Mouse (Mus musculus) heart, adult 2 months (tissue): ENCODE measurements around the gene Acot5. TPM values are rescaled to one million over a fixed set of nuclear protein-coding genes. Genes with fewer than 3 reads are reported as not detected.
A peak's percentile ranks its signal among the peaks of the same experiment; 100 is the strongest.

Experiments
- DNase-seq, 2 experiments: peaks; one replicate each; pipeline ENCODE4 v3.0.0; 2021
- H3K27ac ChIP-seq: fragments of 200-600 bp; 2 replicates; pipeline ENCODE4 v1.8.1; 2022
- H3K27me3 ChIP-seq: fragments of 200-500 bp; 2 replicates; pipeline ENCODE4 v1.6.1; 2012; ENCODE audit warnings: mild to moderate bottlenecking, low read length, inconsistent platforms, mixed read lengths; ENCODE audit not compliant: control insufficient read depth, insufficient read depth
- H3K36me3 ChIP-seq: fragments of 200-500 bp; 2 replicates; pipeline ENCODE4 v1.6.1; 2012; ENCODE audit warnings: low read length, inconsistent platforms; ENCODE audit not compliant: control insufficient read depth, insufficient read depth
- H3K4me1 ChIP-seq: fragments of 200-500 bp; 2 replicates; pipeline ENCODE4 v1.6.1; 2011; ENCODE audit warnings: low read length; ENCODE audit not compliant: control insufficient read depth, insufficient read depth
- H3K4me3 ChIP-seq: fragments of 200-600 bp; 2 replicates; pipeline ENCODE4 v1.8.1; 2022
- H3K79me2 ChIP-seq: fragments of 200-500 bp; replicated peaks from 2 replicates; pipeline ENCODE4 v1.6.1; 2012; ENCODE audit warnings: mild to moderate bottlenecking, inconsistent platforms, low read length, moderate library complexity, mixed read lengths; ENCODE audit not compliant: control insufficient read depth, insufficient read depth
- H3K9ac ChIP-seq: fragments of 200-500 bp; 2 replicates; pipeline ENCODE4 v1.6.1; 2012; ENCODE audit warnings: low read depth, mild to moderate bottlenecking, control low read depth, inconsistent platforms, low read length, mixed read lengths
- CTCF ChIP-seq: fragments of 200-600 bp; IDR thresholded peaks from 2 replicates; pipeline ENCODE4 v1.8.1; 2022; ENCODE audit warnings: antibody characterized with exemption, mild to moderate bottlenecking, moderate library complexity
- EP300 ChIP-seq: fragments of 200-500 bp; IDR thresholded peaks from 2 replicates; pipeline ENCODE4 v1.6.1; 2011; ENCODE audit warnings: low read depth, low read length, control low read depth; ENCODE audit not compliant: insufficient read depth
- POLR2A ChIP-seq: fragments of 200-500 bp; IDR thresholded peaks from 2 replicates; pipeline ENCODE4 v1.6.1; 2011; ENCODE audit warnings: mild to moderate bottlenecking, low read depth, low read length, control low read depth; ENCODE audit not compliant: insufficient read depth
- WGBS: fragments of 180-500 bp; shearing (Covaris S2); methylation state at CpG from one replicate; pipeline ENCODE4 v1.1.7; 2018; 5-methylcytosine and 5-hydroxymethylcytosine counted together
- intact Hi-C: fragments of 180-260 bp; cut with DNase I; formaldehyde crosslinking; loops from one replicate; pipeline ENCODE4 v1.15.1; 2025
- polyA plus RNA-seq: library from polyadenylated mRNA; depleted of rRNA; stranded (reverse); fragments of >200 nt; gene quantifications from 2 replicates; pipeline ENCODE4 v1.2.3, GENCODE M21; 2012
- total RNA-seq, 2 experiments: library from RNA; stranded (reverse); gene quantifications; 2 replicates each; pipeline ENCODE4 v1.2.3; 2021

Gene Acot5
- total and polyA plus RNA-seq, 3 experiments, result not detected

- Histone ChIP-seq H3K27me3 (no peaks in the 10 kb centered on the region), H3K4me1 (no peaks in the 10 kb centered on the region), H3K36me3 (no peaks in the 10 kb centered on the region), H3K79me2 (no peaks in the 10 kb centered on the region), H3K27ac (no peak overlapping the region), H3K9ac (no peak overlapping the region), H3K4me3 (peak overlapping the region; percentile 40; the same call in 1 of the 2 replicates)
- WGBS, result 3% methylated on average over 41 of the region's 46 CpGs
- TF ChIP-seq CTCF, result peak; percentile 22; the same call in 1 of the 2 replicates
- no peak for TF ChIP-seq POLR2A
- DNase-seq, result peak in 1 of 2 experiments; percentile 15
- intact Hi-C loops, result no loop called here
Measured at GRCm38 (mm10) chr12:84053679-84054391, 15.3 kb upstream of the Acot5 start.

GRCm38 (mm10) chr12:84060946-84061345, 8.2 kb upstream of the Acot5 start:
- TF ChIP-seq POLR2A, result no peak
- peak; percentile 79 for TF ChIP-seq CTCF
- Histone ChIP-seq H3K4me3 (no peak overlapping the region), H3K36me3 (no peaks in the 10 kb centered on the region), H3K9ac (no peak overlapping the region), H3K27me3 (no peaks in the 10 kb centered on the region), H3K79me2 (no peaks in the 10 kb centered on the region), H3K27ac (no peak overlapping the region), H3K4me1 (no peaks in the 10 kb centered on the region)
- 19% methylated on average over 2 of the region's 2 CpGs for WGBS
- DNase-seq, result no peak
- intact Hi-C loops, result loop anchor here (5.0 to 10.0 kb wide), 2 partner anchors 184 to 349 kb away; no protein-coding TSS in a partner anchor

- no peaks in the 10 kb centered on the region for H3K79me2 ChIP-seq
- no peak overlapping the region for H3K27ac ChIP-seq
- H3K4me1 ChIP-seq, result no peaks in the 10 kb centered on the region
- intact Hi-C loops, result loop anchor here (5.0 to 10.0 kb wide), 2 partner anchors 182 to 350 kb away; no protein-coding TSS in a partner anchor
- no peaks in the 10 kb centered on the region for H3K27me3 ChIP-seq
- no peak for TF ChIP-seq CTCF
- TF ChIP-seq POLR2A, result no peak
- no peak for TF ChIP-seq EP300
- H3K9ac ChIP-seq, result no peak overlapping the region
- no peak for DNase-seq
- H3K36me3 ChIP-seq, result no peaks in the 10 kb centered on the region
- WGBS, result 91% methylated on average over 20 of the region's 20 CpGs
- H3K4me3 ChIP-seq, result no peak overlapping the region
Measured at GRCm38 (mm10) chr12:84062336-84062735, 6.8 kb upstream of the Acot5 start.

- WGBS, result 72% methylated on average over 5 of the region's 5 CpGs
- intact Hi-C loops, result loop anchor here (5.0 to 10.0 kb wide), 2 partner anchors 182 to 351 kb away; no protein-coding TSS in a partner anchor
- Histone ChIP-seq H3K4me3 (no peak overlapping the region), H3K79me2 (no peaks in the 10 kb centered on the region), H3K36me3 (no peaks in the 10 kb centered on the region), H3K4me1 (no peaks in the 10 kb centered on the region), H3K9ac (no peak overlapping the region), H3K27ac (no peak overlapping the region), H3K27me3 (no peaks in the 10 kb centered on the region)
- DNase-seq, result no peak
- TF ChIP-seq EP300 (no peak), CTCF (peak; percentile 52)
Measured at GRCm38 (mm10) chr12:84063228-84063627, 5.9 kb upstream of the Acot5 start.

GRCm38 (mm10) chr12:84063833-84064232, 5.3 kb upstream of the Acot5 start:
- no peak for TF ChIP-seq POLR2A
- TF ChIP-seq CTCF, result no peak
- no peak for TF ChIP-seq EP300
- Histone ChIP-seq H3K36me3 (no peaks in the 10 kb centered on the region), H3K27ac (no peak overlapping the region), H3K9ac (no peak overlapping the region), H3K27me3 (no peaks in the 10 kb centered on the region), H3K4me3 (no peak overlapping the region), H3K79me2 (no peaks in the 10 kb centered on the region), H3K4me1 (no peaks in the 10 kb centered on the region)
- no peak for DNase-seq
- WGBS, result 72% methylated on average over 2 of the region's 2 CpGs
- intact Hi-C loops, result loop anchor here (5.0 to 10.0 kb wide), 2 partner anchors 181 to 352 kb away; no protein-coding TSS in a partner anchor

- H3K9ac ChIP-seq, result no peak overlapping the region
- intact Hi-C loops, result loop anchor here (5.0 to 10.0 kb wide), 2 partner anchors 180 to 352 kb away; no protein-coding TSS in a partner anchor
- H3K27ac ChIP-seq, result no peak overlapping the region
- H3K4me3 ChIP-seq, result no peak overlapping the region
- no peaks in the 10 kb centered on the region for H3K27me3 ChIP-seq
- TF ChIP-seq CTCF (no peak), POLR2A (no peak), EP300 (no peak)
- H3K36me3 ChIP-seq, result no peaks in the 10 kb centered on the region
- no peaks in the 10 kb centered on the region for H3K4me1 ChIP-seq
- 66% methylated on average over 8 of the region's 8 CpGs for WGBS
- H3K79me2 ChIP-seq, result no peaks in the 10 kb centered on the region
- no peak for DNase-seq
Measured at GRCm38 (mm10) chr12:84064621-84065020, 4.5 kb upstream of the Acot5 start.
